Mouse (Mus musculus): Measurements from ENCODE around the gene Tpst2.

Tpst2 gene

DNA sequence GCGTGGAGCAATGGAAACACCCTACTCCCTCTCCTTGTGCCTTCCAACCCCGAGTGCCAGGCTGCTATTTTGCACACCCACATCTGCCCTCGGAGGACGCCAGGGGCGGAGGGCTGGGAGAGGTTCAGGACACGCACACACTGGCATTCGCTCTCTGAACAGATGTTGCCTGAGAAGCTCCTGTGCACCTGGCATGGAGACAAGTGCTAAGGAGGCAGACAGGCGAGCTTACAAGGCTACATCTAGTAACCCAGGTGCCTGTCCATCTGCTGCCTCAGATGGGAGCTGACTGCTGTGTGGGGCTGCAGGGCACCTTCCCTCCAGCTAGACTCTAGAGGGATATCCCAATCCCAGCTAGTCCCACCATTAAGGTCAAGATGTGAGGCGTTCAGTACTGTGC is 20.0 kb upstream of the Tpst2 start:
- no peak for DNase-seq

DNA sequence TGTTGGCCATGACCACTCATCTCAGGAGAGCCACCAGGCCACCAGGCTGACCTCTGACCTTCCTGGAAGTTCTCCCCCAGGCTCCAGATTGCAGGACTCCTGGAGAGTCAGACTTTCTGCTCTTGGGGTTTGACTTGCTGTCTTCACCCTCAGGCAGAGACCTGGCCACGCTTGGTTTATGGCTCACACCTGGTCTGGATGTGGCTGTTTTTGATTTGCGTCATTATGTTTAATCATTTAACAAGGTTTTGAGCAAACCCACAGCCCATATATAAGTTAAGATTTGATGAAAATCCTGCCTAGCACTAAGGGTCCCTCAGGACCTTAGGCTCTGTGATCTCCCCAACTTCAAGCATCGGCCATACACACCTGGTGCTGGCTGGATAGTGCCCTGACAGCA is 18.6 kb upstream of the Tpst2 start:
- DNase-seq, result no peak

DNA sequence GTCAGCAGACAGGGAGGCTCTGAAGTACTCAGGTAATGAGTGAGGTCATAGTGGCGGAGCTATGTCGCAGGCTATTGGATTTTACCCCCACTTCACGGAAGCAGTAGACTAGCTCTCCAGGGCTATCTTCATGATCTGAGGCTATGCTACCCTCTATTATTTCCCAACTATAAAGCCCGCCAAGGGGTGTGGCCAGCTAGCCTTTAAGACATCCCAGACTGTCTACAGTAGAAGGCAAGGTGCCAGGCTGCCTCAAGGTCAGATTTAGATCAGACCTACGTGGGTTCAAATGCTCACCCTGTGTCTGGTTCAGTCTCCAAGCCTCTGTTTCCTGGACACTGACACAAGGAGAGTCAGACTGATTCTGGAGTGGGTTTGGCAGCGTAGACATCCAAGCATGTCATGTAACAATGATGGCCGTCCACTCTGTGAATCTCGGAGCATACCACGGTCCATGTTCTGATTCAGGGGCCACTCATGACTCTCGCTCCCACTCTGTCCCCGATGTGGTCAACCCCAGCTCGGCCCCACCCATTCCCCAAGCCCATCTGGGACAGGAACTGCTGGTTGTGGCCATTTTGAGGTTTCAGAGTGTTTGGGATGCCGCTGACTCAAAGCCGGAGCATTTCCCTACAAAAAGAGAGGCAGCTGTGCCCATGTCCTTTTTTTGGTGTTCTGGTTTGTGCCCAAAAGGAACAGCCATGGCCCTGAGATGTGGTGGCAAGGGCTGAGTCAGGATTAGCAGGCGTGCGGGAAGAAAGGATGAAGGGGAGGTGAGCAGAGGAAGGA is 16.4 kb upstream of the Tpst2 start:
- DNase-seq, result no peak

DNA sequence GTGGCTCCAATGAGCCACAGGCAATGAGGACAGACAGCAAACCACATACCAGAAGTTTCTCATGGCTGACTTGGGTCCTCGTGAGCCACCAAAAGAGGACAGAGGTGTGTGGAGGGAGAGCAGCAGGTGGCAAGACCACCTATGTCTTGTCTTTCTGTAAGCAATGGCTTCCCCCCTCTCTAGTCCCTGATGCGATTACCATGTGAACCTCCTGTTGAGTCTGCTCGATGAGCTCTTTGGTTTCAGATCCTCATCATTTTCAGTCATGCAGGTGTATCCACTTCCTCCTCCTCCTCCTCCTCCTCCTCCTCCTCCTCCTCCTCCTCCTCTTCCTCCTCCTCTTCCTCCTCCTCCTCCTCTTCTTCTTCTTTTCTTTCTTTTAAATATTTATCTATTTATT is 15.7 kb upstream of the Tpst2 start:
- no peak for DNase-seq

DNA sequence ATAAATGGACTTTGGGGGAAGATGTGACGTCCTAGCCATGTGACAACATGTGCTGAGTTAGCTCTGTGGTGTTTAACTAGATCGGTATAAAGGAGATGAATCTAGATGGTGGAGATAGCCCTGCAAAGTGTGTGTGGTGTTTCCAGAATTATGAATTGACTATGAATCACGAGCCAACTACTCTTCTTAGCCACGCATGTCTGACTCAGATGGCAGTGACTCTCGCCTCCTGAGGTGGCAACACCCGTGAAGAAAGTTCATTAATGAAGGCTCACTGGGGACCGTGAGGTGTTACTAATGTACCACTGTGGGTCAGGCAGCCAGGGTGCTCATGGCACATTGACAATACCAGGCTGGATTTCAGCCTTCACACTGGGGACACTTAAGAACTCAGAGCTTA is 12.4 kb upstream of the Tpst2 start:
- no peak for DNase-seq

DNA sequence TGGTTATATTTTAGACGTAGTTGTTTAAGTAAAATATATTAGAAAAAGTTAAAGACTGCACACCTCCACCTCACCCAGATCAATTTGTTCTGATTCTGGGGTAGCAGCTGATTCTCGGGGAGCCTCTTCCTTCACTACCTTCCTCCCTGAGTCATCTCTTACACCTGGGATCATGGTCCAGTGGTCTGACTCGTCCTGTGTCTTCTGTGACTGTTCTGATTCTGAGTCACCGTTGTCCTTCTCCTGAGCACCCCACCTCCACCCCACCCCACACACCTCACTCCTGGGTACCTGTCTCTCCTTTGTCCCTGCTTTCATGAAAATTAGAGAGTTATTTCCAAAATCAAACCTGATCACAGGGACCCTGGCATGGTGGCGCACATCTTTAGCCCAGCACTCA is 11.4 kb upstream of the Tpst2 start:
- no peak for DNase-seq

DNA sequence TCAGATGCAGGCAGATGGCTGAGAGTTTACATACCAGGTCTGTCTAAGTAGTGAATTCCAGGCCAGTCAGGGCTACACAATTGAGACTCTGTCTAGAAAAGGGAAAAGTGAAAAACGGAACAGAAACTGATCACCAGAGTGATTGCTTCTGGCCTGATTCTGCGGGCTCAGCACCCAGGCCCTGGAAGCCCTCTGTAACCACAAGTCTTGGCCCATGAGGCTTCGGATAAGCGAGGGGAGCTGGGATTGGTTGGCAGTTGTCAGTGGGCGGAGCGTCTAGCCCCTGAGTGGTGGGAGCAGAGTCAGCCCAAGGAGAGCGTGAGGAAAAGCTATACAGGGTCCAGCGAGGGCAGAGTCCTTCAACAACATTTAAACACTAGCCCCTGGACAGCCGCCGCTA is 11.0 kb upstream of the Tpst2 start:
- DNase-seq, result no peak

DNA sequence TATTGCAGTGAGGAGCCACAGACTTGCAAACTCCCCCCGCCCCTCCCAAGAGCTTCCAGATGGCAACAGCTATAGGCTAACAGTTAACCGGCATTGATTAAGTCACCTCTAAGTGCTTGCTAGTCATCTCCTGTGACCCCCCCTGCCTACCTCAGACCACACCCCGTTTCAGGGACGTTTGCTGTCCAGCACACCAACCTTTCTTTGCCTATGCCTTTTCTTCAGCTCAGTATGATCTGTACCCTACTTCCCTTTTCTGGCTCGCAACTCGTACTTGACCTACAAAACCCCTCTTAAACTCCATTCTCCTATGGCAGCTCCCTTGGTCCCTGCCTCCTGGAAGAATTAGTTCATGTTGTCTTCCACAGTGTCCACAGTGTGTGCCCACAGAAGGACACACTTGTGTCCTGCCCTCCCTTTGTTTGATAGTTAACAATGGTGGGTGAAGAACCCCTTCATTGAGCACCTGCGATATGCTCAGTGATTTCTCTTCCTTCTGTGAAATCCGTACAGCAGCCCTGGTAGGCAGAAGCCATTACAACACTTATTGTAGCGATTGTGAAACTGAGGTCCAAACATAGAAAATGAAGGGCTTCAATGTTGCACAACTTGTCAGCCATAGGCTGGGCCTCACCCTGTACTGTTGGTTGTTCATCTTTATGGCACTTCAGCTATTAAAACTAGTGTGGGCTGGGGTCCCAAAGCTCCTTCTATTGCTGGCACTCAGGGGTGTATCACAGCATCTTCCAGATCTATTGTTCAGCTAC is 10.3 kb upstream of the Tpst2 start:
- no peak for DNase-seq

DNA sequence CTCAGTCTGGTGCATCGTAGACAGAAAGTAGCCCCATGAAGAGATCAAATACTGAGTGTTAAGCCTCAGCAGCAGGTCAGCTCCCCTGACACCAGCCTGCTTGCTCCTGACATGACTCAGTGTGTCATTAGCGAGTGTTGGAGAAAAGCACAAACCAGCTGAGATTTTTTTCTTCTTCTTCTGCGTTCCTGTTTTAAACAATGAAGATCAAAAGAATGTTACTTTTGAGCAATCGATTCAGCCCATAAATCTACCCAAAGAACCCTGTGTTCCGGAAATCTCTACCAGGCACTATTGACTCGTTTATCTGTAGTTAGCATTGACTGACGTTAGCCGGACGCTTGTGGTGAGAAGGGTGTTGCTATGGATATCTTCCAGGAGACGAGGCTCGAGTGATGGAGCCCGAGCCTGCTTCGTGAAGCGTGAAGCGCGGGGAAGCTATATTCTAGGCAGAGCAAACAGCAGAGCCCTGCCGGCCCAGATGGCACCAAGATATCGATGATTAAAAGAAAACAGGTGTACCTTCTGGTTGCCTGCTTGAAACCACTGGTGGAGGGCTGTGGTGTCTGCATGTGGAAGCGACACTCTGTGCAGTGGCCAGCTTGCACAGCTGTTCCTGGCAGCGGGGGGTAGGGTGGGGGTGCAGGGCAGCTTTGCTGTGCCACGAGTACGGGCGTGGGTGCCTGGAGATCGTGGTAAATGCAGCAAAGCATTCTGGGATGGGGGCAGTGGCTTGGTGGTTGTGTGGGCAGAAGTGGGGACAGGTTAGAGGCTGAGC is 5.5 kb upstream of the Tpst2 start:
- DNase-seq, result peak; percentile 60

DNA sequence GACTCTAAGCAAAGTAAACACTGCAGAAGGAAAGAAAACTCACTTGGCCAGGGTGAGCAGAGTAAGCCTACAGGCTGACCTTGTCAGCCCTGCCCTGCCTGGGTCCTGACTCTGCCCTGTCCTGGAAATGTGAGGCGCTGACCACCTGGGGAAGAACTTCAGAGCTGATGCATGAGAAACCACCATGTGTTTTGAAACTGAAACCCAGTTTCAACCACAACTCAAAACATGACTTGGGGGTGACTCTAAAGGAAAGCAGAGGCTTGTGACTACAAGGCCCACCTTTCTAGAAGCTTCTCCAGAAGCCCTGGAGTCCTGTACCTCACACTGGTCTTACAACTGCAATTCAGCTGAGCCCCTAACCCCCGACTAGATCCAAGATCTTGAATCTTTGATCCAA is 3.6 kb upstream of the Tpst2 start:
- no peak for DNase-seq

DNA sequence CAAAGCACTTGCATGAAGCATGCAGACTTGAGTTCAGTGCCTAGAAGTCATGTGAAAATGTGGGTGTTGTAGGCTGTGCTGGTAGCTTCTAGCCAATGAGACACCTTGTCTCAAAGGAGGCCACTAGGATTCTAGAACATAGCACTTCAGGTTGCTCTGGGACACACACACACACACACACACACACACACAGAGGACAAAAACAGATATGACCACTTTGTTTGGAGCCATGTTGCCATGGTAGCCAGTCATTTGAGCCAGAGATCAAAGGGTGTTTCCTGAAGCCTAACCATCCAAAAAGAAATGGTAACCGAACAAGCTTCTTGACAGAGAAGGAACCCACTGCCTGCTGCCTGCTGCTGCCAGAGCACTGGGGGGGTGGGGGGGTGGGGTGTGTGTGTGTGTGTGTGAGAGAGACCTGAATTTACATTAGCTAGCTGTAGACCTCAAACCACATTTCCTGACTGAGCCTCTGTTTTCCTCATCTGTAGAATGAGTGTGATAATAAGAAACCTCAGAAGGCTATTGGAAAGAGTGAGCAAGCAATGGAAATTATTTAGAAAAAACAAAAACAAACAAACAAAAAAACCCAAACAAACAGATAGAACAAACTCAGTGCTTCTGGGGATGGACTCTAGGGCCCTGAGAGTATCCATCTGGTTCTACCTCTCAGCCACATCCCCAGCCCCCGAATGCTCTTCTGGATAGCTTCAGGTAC is 2.6 kb upstream of the Tpst2 start:
- no peak for DNase-seq

DNA sequence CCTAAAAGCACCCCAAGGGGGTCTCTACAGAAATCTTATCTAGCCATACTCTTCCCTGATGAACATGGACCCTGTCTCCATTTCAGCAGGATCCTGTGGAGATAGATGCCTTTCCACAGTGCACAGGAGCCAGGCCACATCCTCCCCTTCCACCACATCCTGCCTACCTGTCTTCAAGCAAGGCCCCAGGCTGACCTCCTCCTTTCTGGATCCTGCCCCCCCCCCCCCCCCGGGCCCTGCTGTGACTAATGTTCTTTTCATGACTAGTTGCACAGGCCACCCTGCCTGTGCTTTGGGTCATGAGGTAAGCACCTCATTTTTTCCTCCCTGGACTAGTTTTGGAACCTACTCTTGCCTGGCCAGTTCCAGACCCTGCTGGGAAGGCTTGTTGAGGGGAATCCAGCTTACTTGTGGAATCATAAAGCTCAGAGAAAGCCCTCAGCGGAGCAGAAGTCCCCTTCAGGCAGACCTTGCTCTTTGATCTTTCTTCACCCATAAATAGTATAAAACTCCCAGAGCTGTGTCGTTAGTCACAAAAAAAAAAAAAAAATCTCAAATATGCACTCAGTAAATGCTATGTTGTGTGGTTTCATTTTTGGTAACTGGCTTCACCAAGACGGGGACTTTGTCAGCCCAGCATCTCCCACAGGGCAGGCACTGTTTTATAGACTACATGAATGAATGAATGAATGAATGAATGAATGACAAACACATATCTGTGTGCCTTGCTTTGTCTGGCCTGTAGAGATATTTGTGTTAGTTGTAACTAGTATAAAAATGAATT is 1.3 kb upstream of the Tpst2 start:
- DNase-seq, result no peak

DNA sequence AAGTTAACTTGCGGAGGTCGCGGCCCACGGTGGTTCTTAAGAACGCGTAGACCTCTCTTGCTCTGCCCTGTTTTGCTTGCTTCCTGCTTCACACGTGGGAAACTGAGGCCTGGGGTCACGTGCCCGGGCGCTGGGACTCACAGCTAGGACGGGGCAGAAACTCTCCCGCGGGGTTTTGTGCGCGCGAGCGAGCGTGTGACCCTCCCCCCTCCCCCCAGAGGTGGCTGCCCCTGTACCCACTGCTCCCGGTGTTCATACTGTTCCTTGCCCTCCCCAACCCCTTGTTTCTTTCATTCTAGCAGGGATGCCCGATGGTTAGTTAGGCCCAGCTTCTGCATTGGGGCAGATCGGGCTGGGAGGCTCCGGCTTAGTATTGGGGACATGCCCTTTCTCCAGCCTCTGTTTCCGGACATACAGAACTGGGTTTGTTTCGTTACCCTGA is 437 bp downstream of the Tpst2 start:
- DNase-seq, result no peak

DNA sequence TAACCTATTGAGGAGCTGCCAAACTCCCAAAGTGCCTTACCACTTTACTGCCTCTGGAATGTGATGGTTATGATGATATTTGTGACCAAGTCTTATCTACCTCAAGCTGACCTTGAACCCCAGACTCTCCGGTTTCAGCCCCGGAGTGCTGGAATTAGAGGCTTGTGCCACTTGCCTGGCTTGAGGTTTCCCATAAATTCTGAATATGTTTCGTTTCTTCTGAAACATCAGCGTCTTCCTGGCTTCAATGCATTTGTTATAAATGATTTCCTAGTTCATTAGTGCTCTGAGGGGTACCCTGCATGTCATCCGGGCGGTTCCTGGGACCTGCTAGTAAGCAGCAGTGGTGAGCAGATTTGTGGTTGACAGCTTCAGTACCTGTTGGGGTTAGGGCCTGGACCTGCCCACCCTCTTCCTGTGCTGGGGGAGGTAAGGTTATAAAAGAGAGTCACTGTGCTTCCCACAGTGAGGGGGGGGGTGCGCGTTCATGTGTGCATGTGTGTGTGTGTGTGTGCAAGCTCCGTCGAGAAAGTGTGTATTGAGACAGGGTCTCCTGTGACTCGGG is 1.5 kb downstream of the Tpst2 start:
- DNase-seq, result no peak

DNA sequence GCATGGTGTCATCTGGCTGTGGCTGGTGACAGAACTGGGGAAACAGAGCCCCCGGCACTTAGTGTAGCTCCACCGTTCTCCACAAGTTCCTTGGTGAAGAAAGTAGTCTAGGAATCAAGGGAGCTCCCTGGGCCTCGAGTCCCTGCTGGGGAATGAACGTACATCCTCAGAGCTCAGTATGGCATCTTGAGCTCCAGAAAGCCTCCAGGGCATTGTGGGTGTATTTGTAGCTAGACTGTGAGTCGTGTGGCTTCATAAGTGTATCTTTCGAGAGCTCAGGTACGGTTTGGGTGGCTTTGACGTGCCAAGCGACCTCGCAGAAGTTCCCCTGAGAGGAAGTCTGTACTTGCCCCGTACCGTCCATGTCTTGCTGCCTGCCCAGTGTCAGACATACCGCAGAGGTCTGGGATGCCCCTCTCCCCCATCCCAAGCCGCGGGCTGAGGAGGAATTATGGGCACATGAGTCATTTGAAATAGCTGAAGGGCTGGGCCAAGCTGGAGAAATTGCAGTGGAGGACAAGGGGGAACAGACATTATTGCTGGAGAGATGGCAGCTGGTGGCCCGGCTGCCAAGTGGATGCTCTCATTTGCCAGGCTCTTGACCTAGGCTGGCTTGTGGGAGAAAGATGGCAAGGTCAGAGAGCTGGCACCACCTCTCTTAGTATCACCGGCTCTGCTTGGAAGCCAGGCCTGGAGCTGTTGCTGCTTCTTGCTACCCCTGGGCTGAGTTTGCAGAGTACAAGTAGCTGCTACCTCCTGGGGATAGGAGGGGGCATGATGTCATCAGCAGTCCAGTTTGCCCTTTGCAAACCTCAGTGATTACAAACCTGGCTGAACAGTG is 2.9 kb downstream of the Tpst2 start:
- no peak for DNase-seq

DNA sequence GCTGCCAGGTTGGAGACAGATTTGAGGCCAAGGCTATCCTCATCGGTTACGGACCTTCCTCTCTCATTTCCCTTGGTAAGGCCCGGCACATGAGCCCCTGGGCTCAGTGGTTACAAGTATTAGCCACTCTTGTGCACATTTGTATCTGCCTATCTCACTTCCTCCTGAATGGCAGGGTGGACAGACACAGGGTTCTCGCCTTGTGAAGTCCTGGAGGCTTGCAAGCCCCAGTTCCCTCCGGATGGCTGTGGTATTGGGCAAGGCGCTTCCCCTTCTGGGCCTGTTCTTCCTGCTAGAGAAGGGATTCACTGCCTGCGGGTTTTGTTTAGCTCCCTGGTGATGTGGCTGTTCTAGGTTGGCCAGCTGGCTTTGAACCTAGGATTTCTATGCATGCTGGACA is 3.7 kb downstream of the Tpst2 start:
- DNase-seq, result no peak

DNA sequence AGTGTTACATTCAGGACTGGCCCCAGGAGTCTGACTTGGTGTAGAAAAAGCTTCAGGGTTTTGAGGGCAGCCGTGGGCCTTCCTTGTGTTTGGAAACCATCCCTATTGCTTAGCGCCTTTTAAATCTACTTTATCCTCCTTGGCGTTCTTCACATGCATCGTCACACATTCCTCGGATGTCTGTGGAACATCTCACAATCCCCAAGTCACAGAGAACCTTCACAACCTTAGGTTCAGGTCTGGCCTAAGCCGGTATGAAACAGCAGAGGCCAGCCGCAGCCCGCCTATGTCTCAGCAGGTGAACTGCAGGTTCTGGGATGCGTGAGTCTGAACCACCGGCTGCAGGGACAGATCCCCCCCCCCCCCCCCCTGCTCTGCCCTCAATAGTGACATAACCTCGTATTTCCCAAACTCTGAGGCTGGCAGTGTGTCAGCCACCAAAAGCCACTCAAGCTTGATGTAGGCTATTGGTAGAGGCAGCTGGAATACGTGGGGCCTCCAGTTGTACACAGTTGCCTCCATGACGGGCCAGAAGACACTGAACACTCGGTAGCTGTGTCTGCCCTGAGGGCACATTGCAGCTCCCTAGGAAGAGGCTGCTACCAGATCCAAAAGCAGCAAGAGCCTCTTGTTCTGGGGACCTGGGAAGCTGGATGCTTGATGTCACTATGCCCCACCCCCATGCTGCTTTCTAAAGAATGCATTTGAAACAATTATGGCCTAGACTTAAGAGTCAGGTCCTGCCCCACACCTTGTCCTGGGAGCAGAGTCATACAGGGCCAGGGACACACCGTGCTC is 4.6 kb downstream of the Tpst2 start:
- no peak for DNase-seq

DNA sequence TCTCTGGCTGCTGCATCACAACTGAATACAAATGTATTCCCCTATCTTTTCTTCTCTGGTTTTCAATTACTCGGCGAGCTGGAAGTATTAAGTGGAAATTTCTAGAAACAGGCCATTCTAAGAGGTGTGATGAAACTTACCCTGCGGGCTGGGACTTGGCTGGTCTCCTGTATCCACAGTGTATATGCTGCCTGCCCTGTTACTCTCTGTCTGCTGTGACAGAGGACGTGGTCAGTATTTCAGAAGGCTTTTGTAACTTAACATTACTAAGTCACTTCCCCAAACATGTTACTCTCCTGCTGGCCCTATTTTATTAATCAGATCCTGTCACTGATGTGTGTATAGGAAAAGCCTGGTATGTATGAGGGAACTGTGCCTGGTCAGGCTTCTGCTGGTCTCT is 5.2 kb downstream of the Tpst2 start:
- no peak for DNase-seq

DNA sequence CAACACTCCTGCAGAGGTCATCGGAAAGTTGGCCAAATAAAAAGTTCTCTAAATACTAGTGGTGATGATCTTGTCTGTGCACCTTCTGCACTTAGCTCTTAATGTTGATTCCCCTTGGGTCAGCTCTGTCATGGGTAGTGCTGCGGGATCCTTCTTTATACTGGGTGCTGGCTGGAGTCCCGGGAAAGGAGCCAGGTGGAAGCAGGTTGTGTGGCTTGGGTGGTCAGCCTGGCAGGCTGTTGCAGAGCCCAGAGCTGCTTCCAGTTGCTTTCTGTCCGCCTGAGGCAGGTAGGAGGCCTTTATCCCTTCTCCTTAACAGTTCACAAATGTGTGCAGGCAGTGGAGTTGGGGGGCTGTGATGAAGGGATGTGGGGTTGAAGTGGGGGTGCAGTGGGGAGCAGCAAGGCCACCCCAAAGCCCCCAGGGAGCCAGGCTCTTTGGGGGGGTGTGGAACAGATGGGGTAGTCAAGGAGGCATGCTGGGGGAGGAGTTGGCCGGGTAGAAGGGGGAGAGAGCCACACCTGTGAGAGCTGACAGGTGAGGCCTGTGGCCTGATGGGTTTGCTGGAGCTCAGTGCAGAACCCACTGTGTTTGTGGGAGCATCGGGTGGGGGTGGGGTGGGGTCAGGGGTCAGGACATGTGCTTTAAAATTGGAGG is 5.8 kb downstream of the Tpst2 start:
- no peak for DNase-seq

All from right cerebral cortex, postnatal 25 days (tissue).